Mouse (Mus musculus) hindbrain, embryonic 16.5 days (tissue): ENCODE results near the gene Rgs12. TPM values are rescaled to one million over a fixed set of nuclear protein-coding genes. Genes with fewer than 3 reads are reported as not detected.

ENCODE experiments used
- ATAC-seq: fragments of 200-750 bp; cut with Nextera tagmentation; 2 replicates; pipeline ENCODE4 v1.8.0; 2017; ENCODE audit warnings: moderate TSS enrichment, moderate library complexity
- H3K27ac ChIP-seq: fragments of 300-500 bp; sonication (generic); 2 replicates; pipeline ENCODE4 v1.5.1; 2014; ENCODE audit warnings: low read depth, mild to moderate bottlenecking, control low read depth, low read length, moderate library complexity
- H3K27me3 ChIP-seq: fragments of 300-500 bp; sonication (generic); replicated peaks from 2 replicates; pipeline ENCODE4 v1.6.1; 2014; ENCODE audit warnings: low read length; ENCODE audit not compliant: control insufficient read depth, insufficient read depth
- H3K36me3 ChIP-seq: fragments of 300-500 bp; sonication (generic); 2 replicates; pipeline ENCODE4 v1.6.1; 2014; ENCODE audit warnings: mild to moderate bottlenecking, low read length, moderate library complexity, mixed read lengths; ENCODE audit not compliant: control insufficient read depth, insufficient read depth
- H3K4me1 ChIP-seq: fragments of 300-500 bp; sonication (generic); 2 replicates; pipeline ENCODE4 v1.6.1; 2014; ENCODE audit warnings: low read depth, low read length; ENCODE audit not compliant: control insufficient read depth, insufficient read depth
- H3K4me2 ChIP-seq: fragments of 300-500 bp; sonication (generic); 2 replicates; pipeline ENCODE4 v1.6.1; 2014; ENCODE audit warnings: mild to moderate bottlenecking, low read length, control low read depth, moderate library complexity
- H3K4me3 ChIP-seq: fragments of 300-500 bp; sonication (generic); 2 replicates; pipeline ENCODE4 v1.5.1; 2014; ENCODE audit warnings: mild to moderate bottlenecking, low read length, control low read depth, moderate library complexity
- H3K9ac ChIP-seq: fragments of 300-500 bp; sonication (generic); 2 replicates; pipeline ENCODE4 v1.6.1; 2014; ENCODE audit warnings: low read depth, mild to moderate bottlenecking, control low read depth, low read length, moderate library complexity
- H3K9me3 ChIP-seq: fragments of 300-500 bp; sonication (generic); 2 replicates; pipeline ENCODE4 v1.6.1; 2014; ENCODE audit warnings: mild to moderate bottlenecking, low read length, moderate library complexity; ENCODE audit not compliant: control insufficient read depth
- WGBS: fragments of 180-500 bp; shearing (Covaris S2); extraction: QIAGEN DNeasy Blood & Tissue Kit; methylation state at CpG from one replicate; pipeline ENCODE4 v1.1.7; 2014; 5-methylcytosine and 5-hydroxymethylcytosine counted together
- polyA plus RNA-seq: library from polyadenylated mRNA; unstranded; fragments of >200 nt; fragmentation: Nextera tagmentation; extraction: Ambion mirVana; gene quantifications from 2 replicates; pipeline ENCODE4 v1.2.1, GENCODE M21; 2015

Rgs12 gene
- polyA plus RNA-seq, 1 experiment from 2014 or later = 40.3 TPM

- Histone ChIP-seq H3K9me3 (no peaks in the 10 kb centered on the region), H3K27ac (peak overlapping the region; percentile 85), H3K27me3 (no peaks in the 10 kb centered on the region), H3K36me3 (no peaks in the 10 kb centered on the region), H3K4me3 (peak overlapping the region; percentile 81), H3K9ac (peak overlapping the region; percentile 89; the same call in 1 of the 2 replicates), H3K4me1 (peaks cover 29% of the 10 kb centered on the region), H3K4me2 (peak overlapping the region; percentile 83)
- 51% methylated on average over 6 of the region's 6 CpGs for WGBS
- peak; percentile 35; the same call in 1 of the 2 replicates for ATAC-seq
Observed at GRCm38 (mm10) chr5:34950486-34951160, 1.4 kb downstream of the Rgs12 start.

- Histone ChIP-seq H3K9me3 (no peaks in the 10 kb centered on the region), H3K27ac (peak overlapping the region; percentile 85; the same call in 1 of the 2 replicates)
Observed at GRCm38 (mm10) chr5:34951161-34951834, 2.1 kb downstream of the Rgs12 start.

GRCm38 (mm10) chr5:34954508-34954907 is 5.3 kb downstream of the Rgs12 start:
- Histone ChIP-seq H3K9me3 (no peaks in the 10 kb centered on the region), H3K27me3 (no peaks in the 10 kb centered on the region), H3K36me3 (no peaks in the 10 kb centered on the region), H3K4me3 (no peak overlapping the region), H3K4me1 (peaks cover 44% of the 10 kb centered on the region), H3K4me2 (no peak overlapping the region), H3K27ac (no peak overlapping the region), H3K9ac (no peak overlapping the region)
- ATAC-seq = no peak
- WGBS = 50% methylated on average over 6 of the region's 6 CpGs

More at GRCm38 (mm10) chr5:34951161-34951834, 2.1 kb downstream of the Rgs12 start:
- H3K36me3 ChIP-seq = no peaks in the 10 kb centered on the region
- no peak overlapping the region; the same call in 1 of the 2 replicates for H3K4me3 ChIP-seq
- 83% methylated on average over 8 of the region's 8 CpGs for WGBS
- H3K9ac ChIP-seq = no peak overlapping the region
- no peaks in the 10 kb centered on the region for H3K27me3 ChIP-seq
- peak overlapping the region; percentile 83 for H3K4me2 ChIP-seq
- peak; percentile 38; the same call in 1 of the 2 replicates for ATAC-seq
- peaks cover 35% of the 10 kb centered on the region for H3K4me1 ChIP-seq

GRCm38 (mm10) chr5:34955630-34956029 is 6.4 kb downstream of the Rgs12 start:
- no peak overlapping the region for H3K4me2 ChIP-seq
- H3K9me3 ChIP-seq = no peaks in the 10 kb centered on the region
- H3K9ac ChIP-seq = no peak overlapping the region
- H3K27ac ChIP-seq = no peak overlapping the region
- no peaks in the 10 kb centered on the region for H3K27me3 ChIP-seq
- 31% methylated on average over 5 of the region's 5 CpGs for WGBS
- peaks cover 35% of the 10 kb centered on the region for H3K4me1 ChIP-seq
- no peak overlapping the region for H3K4me3 ChIP-seq
- no peak for ATAC-seq
- no peaks in the 10 kb centered on the region for H3K36me3 ChIP-seq

- Histone ChIP-seq H3K9me3 (no peaks in the 10 kb centered on the region), H3K4me3 (no peak overlapping the region), H3K4me1 (peaks cover 30% of the 10 kb centered on the region), H3K27me3 (no peaks in the 10 kb centered on the region), H3K27ac (no peak overlapping the region), H3K4me2 (no peak overlapping the region), H3K36me3 (no peaks in the 10 kb centered on the region), H3K9ac (no peak overlapping the region)
- WGBS = 78% methylated on average over 7 of the region's 7 CpGs
- no peak for ATAC-seq
Observed at GRCm38 (mm10) chr5:34956151-34956550, 6.9 kb downstream of the Rgs12 start.

- H3K4me1 ChIP-seq = peaks cover 27% of the 10 kb centered on the region
- no peaks in the 10 kb centered on the region for H3K36me3 ChIP-seq
- no peak overlapping the region for H3K9ac ChIP-seq
- no peaks in the 10 kb centered on the region for H3K27me3 ChIP-seq
- H3K9me3 ChIP-seq = no peaks in the 10 kb centered on the region
- H3K4me2 ChIP-seq = no peak overlapping the region
- H3K27ac ChIP-seq = peak overlapping the region; percentile 5; the same call in 1 of the 2 replicates
- WGBS = 49% methylated on average over 2 of the region's 2 CpGs
- ATAC-seq = peak; percentile 86
- no peak overlapping the region for H3K4me3 ChIP-seq
Observed at GRCm38 (mm10) chr5:34957015-34957414, 7.8 kb downstream of the Rgs12 start.

- Histone ChIP-seq H3K4me1 (peaks cover 23% of the 10 kb centered on the region), H3K27ac (no peak overlapping the region), H3K9ac (no peak overlapping the region), H3K27me3 (no peaks in the 10 kb centered on the region), H3K9me3 (no peaks in the 10 kb centered on the region), H3K4me3 (no peak overlapping the region), H3K36me3 (0 out of 2 replicates have a peak, but pooled peaks cover 2% of the 10 kb centered on the region), H3K4me2 (no peak overlapping the region)
- WGBS = 70% methylated on average over 1 of the region's 1 CpGs
- no peak for ATAC-seq
Observed at GRCm38 (mm10) chr5:34960021-34960420, 10.8 kb downstream of the Rgs12 start.

GRCm38 (mm10) chr5:34965531-34965930 is 16.3 kb downstream of the Rgs12 start:
- no peak overlapping the region for H3K9ac ChIP-seq
- no peak overlapping the region for H3K4me2 ChIP-seq
- WGBS = 91% methylated on average over 12 of the region's 12 CpGs
- ATAC-seq = no peak
- H3K36me3 ChIP-seq = peaks cover 7% of the 10 kb centered on the region; the same call in 1 of the 2 replicates
- no peak overlapping the region for H3K4me3 ChIP-seq
- H3K4me1 ChIP-seq = no peaks in the 10 kb centered on the region
- H3K9me3 ChIP-seq = no peaks in the 10 kb centered on the region
- H3K27me3 ChIP-seq = no peaks in the 10 kb centered on the region
- H3K27ac ChIP-seq = no peak overlapping the region

- no peak overlapping the region for H3K9ac ChIP-seq
- ATAC-seq = no peak
- peaks cover 7% of the 10 kb centered on the region; the same call in 1 of the 2 replicates for H3K36me3 ChIP-seq
- WGBS = 78% methylated on average over 5 of the region's 5 CpGs
- H3K27me3 ChIP-seq = no peaks in the 10 kb centered on the region
- no peak overlapping the region for H3K27ac ChIP-seq
- no peaks in the 10 kb centered on the region for H3K4me1 ChIP-seq
- H3K4me3 ChIP-seq = no peak overlapping the region
- H3K9me3 ChIP-seq = no peaks in the 10 kb centered on the region
- no peak overlapping the region for H3K4me2 ChIP-seq
Observed at GRCm38 (mm10) chr5:34968386-34968785, 19.1 kb downstream of the Rgs12 start.
